Mouse (Mus musculus) hindbrain, postnatal 0 days (tissue): ENCODE measurements around the gene Eml5. TPM values are rescaled to one million over a fixed set of nuclear protein-coding genes. Genes with fewer than 3 reads are reported as not detected.

Source experiments
- ATAC-seq: fragments of 200-750 bp; cut with Nextera tagmentation; 2 replicates; pipeline ENCODE4 v1.8.0; 2017; ENCODE audit warnings: mild to moderate bottlenecking, moderate TSS enrichment, moderate library complexity
- DNase-seq: peaks from one replicate; pipeline ENCODE4 v3.0.0-alpha.2; 2015; ENCODE audit warnings: low spot score
- H3K27ac ChIP-seq: fragments of 300-500 bp; sonication (generic); 2 replicates; pipeline ENCODE4 v1.5.1; 2014; ENCODE audit warnings: mild to moderate bottlenecking
- H3K27me3 ChIP-seq: fragments of 300-500 bp; sonication (generic); 2 replicates; pipeline ENCODE4 v1.6.1; 2014; ENCODE audit warnings: low read length, mixed read lengths; ENCODE audit not compliant: insufficient read depth
- H3K36me3 ChIP-seq: fragments of 300-500 bp; sonication (generic); 2 replicates; pipeline ENCODE4 v1.6.1; 2014; ENCODE audit warnings: low read length, mixed read lengths; ENCODE audit not compliant: insufficient read depth
- H3K4me1 ChIP-seq: fragments of 300-500 bp; sonication (generic); 2 replicates; pipeline ENCODE4 v1.6.1; 2014; ENCODE audit warnings: antibody characterized with exemption, low read length, mixed read lengths; ENCODE audit not compliant: insufficient read depth
- H3K4me2 ChIP-seq: fragments of 300-500 bp; sonication (generic); 2 replicates; pipeline ENCODE4 v1.6.1; 2014; ENCODE audit warnings: low read depth, mild to moderate bottlenecking, low read length, moderate library complexity, mixed read lengths
- H3K4me3 ChIP-seq: fragments of 300-500 bp; sonication (generic); 2 replicates; pipeline ENCODE4 v1.5.1; 2014; ENCODE audit warnings: low read length
- H3K9ac ChIP-seq: fragments of 300-500 bp; sonication (generic); replicated peaks from 2 replicates; pipeline ENCODE4 v1.6.1; 2014; ENCODE audit warnings: mild to moderate bottlenecking, low read length, moderate library complexity, mixed read lengths
- H3K9me3 ChIP-seq: fragments of 300-500 bp; sonication (generic); 2 replicates; pipeline ENCODE4 v1.6.1; 2016; ENCODE audit warnings: low read length, mixed read lengths
- CTCF ChIP-seq: IDR thresholded peaks from 2 replicates; pipeline ENCODE4 v1.5.1; 2016; ENCODE audit warnings: antibody characterized with exemption, control low read depth, low read depth
- WGBS: fragments of 180-500 bp; shearing (Covaris S2); extraction: QIAGEN DNeasy Blood & Tissue Kit; methylation state at CpG from one replicate; pipeline ENCODE4 v1.1.7; 2014; 5-methylcytosine and 5-hydroxymethylcytosine counted together
- polyA plus RNA-seq: library from polyadenylated mRNA; unstranded; fragments of >200 nt; fragmentation: Nextera tagmentation; extraction: Ambion mirVana; gene quantifications from 2 replicates; pipeline ENCODE4 v1.2.1, GENCODE M21; 2015
- total RNA-seq: library from RNA; depleted of rRNA; stranded (reverse); fragments of >200 nt; gene quantifications from 2 replicates; pipeline ENCODE4 v1.2.3, GENCODE M21; 2014

Gene Eml5
- total and polyA plus RNA-seq, 2 experiments from 2014 or later, result 12.4 to 23.4 TPM

DNA sequence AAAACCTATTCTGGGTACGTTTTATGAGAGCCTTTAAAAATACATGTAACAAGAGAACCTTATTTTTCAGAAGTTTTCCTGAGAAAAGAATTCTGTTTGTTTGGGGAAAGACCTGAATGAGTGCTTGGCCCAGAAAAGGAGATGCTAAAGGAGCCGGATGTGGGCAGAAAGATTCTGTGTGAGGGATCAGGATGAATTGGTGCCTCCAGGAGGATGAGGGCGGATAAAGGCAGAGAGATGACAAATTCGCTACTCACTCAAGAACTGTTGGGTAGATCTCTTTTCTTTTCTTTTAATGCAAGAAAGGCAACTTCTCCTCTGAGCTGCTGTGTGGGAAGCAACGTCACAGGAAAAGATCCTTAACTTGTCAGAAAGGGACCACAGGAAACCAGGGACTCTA is 4.2 kb upstream of the Eml5 start:
- ATAC-seq (no peak), DNase-seq (no peak)
- Histone ChIP-seq H3K27ac (no peak overlapping the region), H3K9me3 (no peaks in the 10 kb centered on the region), H3K4me1 (no peaks in the 10 kb centered on the region), H3K9ac (no peak overlapping the region), H3K4me3 (no peak overlapping the region), H3K27me3 (no peaks in the 10 kb centered on the region), H3K4me2 (no peak overlapping the region), H3K36me3 (no peaks in the 10 kb centered on the region)
- 79% methylated on average over 5 of the region's 5 CpGs for WGBS
- no peak for TF ChIP-seq CTCF

GRCm38 (mm10) chr12:98900341-98900880 is 873 bp downstream of the Eml5 start:
- Histone ChIP-seq H3K4me1 (peaks cover 6% of the 10 kb centered on the region; the same call in 1 of the 2 replicates), H3K9me3 (no peaks in the 10 kb centered on the region), H3K4me2 (peak overlapping the region; percentile 74), H3K9ac (peak overlapping the region; percentile 69), H3K27me3 (no peaks in the 10 kb centered on the region), H3K4me3 (peak overlapping the region; percentile 75), H3K27ac (peak overlapping the region; percentile 81), H3K36me3 (no peaks in the 10 kb centered on the region)
- TF ChIP-seq CTCF, result no peak
- ATAC-seq, result peak; percentile 36
- DNase-seq, result peak; percentile 43
- WGBS, result 4% methylated on average over 31 of the region's 31 CpGs

GRCm38 (mm10) chr12:98899676-98900075 is 1.6 kb downstream of the Eml5 start:
- Histone ChIP-seq H3K27ac (no peak overlapping the region), H3K4me2 (peak overlapping the region; percentile 74), H3K27me3 (no peaks in the 10 kb centered on the region), H3K4me3 (peak overlapping the region; percentile 75), H3K9ac (0 out of 2 replicates have a peak overlapping the region, but pooled peaks have one; percentile 69), H3K9me3 (no peaks in the 10 kb centered on the region), H3K4me1 (peaks cover 6% of the 10 kb centered on the region; the same call in 1 of the 2 replicates), H3K36me3 (no peaks in the 10 kb centered on the region)
- ATAC-seq (no peak), DNase-seq (no peak)
- TF ChIP-seq CTCF, result no peak
- 39% methylated on average over 6 of the region's 6 CpGs for WGBS

DNA sequence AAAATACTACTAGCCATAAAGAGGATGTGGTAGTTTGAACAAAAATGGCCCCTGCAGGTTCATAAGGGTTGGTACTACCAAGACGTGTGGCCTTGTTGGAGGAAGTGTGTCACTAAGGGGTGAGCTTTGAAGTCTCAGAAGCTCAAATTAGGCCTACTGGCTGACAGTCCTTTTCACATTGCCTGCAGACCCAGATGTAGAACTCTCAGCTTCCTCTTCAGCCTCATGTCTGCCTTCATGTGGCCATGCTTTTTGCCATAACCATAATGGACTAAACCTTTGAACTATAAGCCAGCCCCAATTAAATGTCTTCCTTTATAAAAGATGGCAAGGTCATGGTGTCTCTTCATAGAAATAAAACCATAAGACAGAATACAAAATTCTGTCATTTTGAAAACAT is 4.5 kb downstream of the Eml5 start:
- TF ChIP-seq CTCF, result no peak
- Histone ChIP-seq H3K27ac (no peak overlapping the region), H3K9ac (no peak overlapping the region), H3K36me3 (no peaks in the 10 kb centered on the region), H3K9me3 (no peaks in the 10 kb centered on the region), H3K4me2 (no peak overlapping the region), H3K27me3 (no peaks in the 10 kb centered on the region), H3K4me1 (peaks cover 6% of the 10 kb centered on the region; the same call in 1 of the 2 replicates), H3K4me3 (no peak overlapping the region)
- DNase-seq (no peak), ATAC-seq (no peak)
- WGBS, result 60% methylated on average over 1 of the region's 1 CpGs

GRCm38 (mm10) chr12:98884515-98884914 is 16.8 kb downstream of the Eml5 start:
- ATAC-seq (no peak), DNase-seq (peak; percentile 59)
- Histone ChIP-seq H3K36me3 (no peaks in the 10 kb centered on the region), H3K9ac (no peak overlapping the region), H3K4me2 (no peak overlapping the region), H3K4me3 (no peak overlapping the region), H3K9me3 (no peaks in the 10 kb centered on the region), H3K27ac (no peak overlapping the region), H3K27me3 (no peaks in the 10 kb centered on the region), H3K4me1 (no peaks in the 10 kb centered on the region)
- 3% methylated on average over 1 of the region's 1 CpGs for WGBS
- TF ChIP-seq CTCF, result peak; percentile 53

- no peak for DNase-seq
- H3K9ac ChIP-seq, result no peak overlapping the region
- H3K36me3 ChIP-seq, result no peaks in the 10 kb centered on the region
- no peak overlapping the region for H3K4me2 ChIP-seq
- no peak for TF ChIP-seq CTCF
- H3K27ac ChIP-seq, result no peak overlapping the region
- 37% methylated on average over 5 of the region's 5 CpGs for WGBS
- no peaks in the 10 kb centered on the region for H3K27me3 ChIP-seq
- ATAC-seq, result no peak
- no peak overlapping the region for H3K4me3 ChIP-seq
- no peaks in the 10 kb centered on the region for H3K4me1 ChIP-seq
- no peaks in the 10 kb centered on the region for H3K9me3 ChIP-seq
Observed at GRCm38 (mm10) chr12:98881796-98882195, 19.5 kb downstream of the Eml5 start.

DNA sequence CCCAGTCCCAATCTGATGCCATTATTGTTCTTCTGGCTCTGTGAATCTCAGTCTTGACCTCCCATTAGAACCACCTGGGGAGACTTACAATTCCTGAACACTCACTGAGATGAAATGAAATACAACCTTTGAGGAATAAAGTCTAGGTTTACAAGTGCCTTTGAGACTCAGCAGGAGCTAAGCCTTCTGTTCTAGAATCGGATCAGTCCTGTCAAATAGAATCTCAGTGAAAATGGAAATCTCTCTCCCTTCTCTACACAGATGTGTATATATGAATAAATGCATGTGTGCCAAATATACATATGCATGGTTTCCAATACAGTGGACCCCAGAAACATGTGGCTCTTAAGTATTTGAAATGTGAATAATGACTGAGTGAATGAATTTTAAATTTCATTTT is 22.6 kb downstream of the Eml5 start:
- DNase-seq (no peak), ATAC-seq (no peak)
- H3K4me1 ChIP-seq, result no peaks in the 10 kb centered on the region
- H3K9me3 ChIP-seq, result no peaks in the 10 kb centered on the region
- no peaks in the 10 kb centered on the region for H3K27me3 ChIP-seq
- H3K27ac ChIP-seq, result no peak overlapping the region
- 27% methylated on average over 1 of the region's 1 CpGs for WGBS
- no peak for TF ChIP-seq CTCF
- H3K4me2 ChIP-seq, result no peak overlapping the region
- no peak overlapping the region for H3K4me3 ChIP-seq
- no peak overlapping the region for H3K9ac ChIP-seq
- H3K36me3 ChIP-seq, result no peaks in the 10 kb centered on the region
